Mouse (Mus musculus): ENCODE measurements around the gene Adap2.
A peak's percentile ranks its signal among the peaks of the same experiment; 100 is the strongest.
"Not testable (repeated sequence)": the region's sequence is repeated elsewhere in the genome, so short reads cannot be mapped to it uniquely, and the experiment has no call there.

The Adap2 gene

GRCm38 (mm10) chr11:80153857-80154495 is at the start of gene Adap2:
Gene Adap2, plus strand, starts transcription at chr11:80154105.
- DNase-seq, result peak; percentile 94

GRCm38 (mm10) chr11:80104407-80104806 is 49.5 kb upstream of the Adap2 start:
- DNase-seq, result no peak

GRCm38 (mm10) chr11:80116411-80116810 is 37.5 kb upstream of the Adap2 start:
- no peak for DNase-seq

GRCm38 (mm10) chr11:80132050-80132449 is 21.9 kb upstream of the Adap2 start:
- no peak for DNase-seq

GRCm38 (mm10) chr11:80134744-80135143 is 19.2 kb upstream of the Adap2 start:
- DNase-seq, result no peak

- DNase-seq, result no peak
Observed at GRCm38 (mm10) chr11:80135954-80136683, 17.8 kb upstream of the Adap2 start.

GRCm38 (mm10) chr11:80136786-80137185 is 17.1 kb upstream of the Adap2 start:
- no peak for DNase-seq

GRCm38 (mm10) chr11:80137773-80138172 is 16.1 kb upstream of the Adap2 start:
- no peak for DNase-seq

- DNase-seq, result peak; percentile 78 to 79
Observed at GRCm38 (mm10) chr11:80141825-80142521, 11.9 kb upstream of the Adap2 start, which contains the start of gene Tefm. Gene Tefm, minus strand, starts transcription at chr11:80142175.

GRCm38 (mm10) chr11:80142872-80143271 is 11.0 kb upstream of the Adap2 start:
- no peak for DNase-seq

- DNase-seq, result peak; percentile 68 to 75
Observed at GRCm38 (mm10) chr11:80145787-80146275, 8.1 kb upstream of the Adap2 start.

GRCm38 (mm10) chr11:80147748-80148147 is 6.2 kb upstream of the Adap2 start:
- no peak for DNase-seq

DNA sequence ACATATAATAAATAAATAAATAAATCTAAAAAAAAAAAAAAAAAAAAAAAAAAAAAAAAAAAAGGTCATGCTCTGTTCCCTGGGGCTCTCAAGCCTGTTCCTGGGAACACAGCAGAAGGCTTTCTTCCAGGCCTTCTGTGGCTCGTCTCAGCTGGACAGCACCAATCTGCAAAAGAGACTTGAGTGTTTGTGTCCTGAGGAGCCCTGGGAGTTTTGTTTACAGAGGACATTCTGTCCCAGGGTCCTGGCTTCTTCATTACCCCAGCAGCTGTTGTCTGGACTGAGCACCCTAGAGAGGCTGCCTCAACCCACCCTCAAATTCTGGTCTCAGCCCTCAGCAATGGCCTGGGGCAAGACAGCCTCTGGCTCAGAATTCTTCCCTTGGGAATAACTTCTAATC is 5.6 kb upstream of the Adap2 start:
- no peak for DNase-seq

GRCm38 (mm10) chr11:80148974-80149373 is 4.9 kb upstream of the Adap2 start:
- not testable (repeated sequence) for DNase-seq

GRCm38 (mm10) chr11:80149412-80150023 is 4.4 kb upstream of the Adap2 start:
- DNase-seq, result no peak

DNA sequence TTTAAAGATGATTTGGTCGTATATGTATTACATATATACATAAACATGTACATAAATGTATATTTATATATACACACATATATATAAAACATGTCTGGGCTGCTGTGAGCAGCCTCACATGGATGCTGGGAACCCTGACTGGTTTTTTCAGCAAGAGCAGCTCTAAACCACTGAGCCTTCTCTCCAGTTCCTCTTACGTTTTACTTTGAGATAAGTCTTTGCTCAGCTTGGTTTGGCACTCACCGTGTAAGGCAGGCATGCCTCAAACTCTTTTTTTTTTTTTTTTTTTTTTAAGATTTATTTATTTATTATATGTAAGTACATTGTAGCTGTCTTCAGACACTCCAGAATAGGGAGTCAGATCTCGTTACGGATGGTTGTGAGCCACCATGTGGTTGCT is 3.3 kb upstream of the Adap2 start:
- DNase-seq, result no peak

DNA sequence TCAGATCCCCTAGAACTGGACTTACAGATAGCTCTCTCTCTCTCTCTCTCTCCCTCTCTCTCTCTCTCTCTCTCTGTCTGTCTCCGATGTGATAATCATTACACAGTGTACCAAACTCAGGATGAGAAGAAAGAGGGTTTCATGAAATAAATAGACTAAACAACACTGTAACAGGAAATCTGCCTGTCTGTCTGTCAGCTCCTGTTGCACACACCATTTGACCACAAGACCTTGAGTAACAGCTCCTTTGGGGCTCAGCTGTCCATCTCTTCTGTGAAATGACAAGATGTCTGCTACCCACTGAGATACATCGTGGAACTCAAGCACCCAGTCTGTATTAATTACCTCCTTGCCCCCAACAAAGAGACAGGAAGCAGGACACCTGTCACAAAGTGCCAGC is 2.4 kb upstream of the Adap2 start:
- no peak for DNase-seq

GRCm38 (mm10) chr11:80152376-80152775 is 1.5 kb upstream of the Adap2 start:
- no peak for DNase-seq

DNA sequence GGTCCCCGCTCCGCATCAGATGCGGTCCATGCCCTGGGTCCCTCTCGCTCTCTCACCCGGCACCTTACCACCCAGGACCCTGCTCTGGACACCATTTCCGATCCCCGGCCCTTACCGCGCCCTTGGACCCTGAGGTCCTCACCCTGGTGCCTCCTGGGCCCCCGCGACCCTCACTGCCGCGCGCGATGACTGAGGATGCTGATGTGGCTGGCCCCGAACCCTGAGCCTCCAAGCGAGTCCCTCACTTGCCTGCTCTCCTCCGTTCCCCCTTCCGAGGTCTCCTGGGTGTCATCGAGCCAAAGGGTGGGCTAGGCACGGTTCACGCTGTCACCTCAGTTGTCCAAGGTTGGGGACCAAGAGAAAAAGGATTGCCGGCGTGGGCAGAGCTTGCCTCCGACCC is 596 bp downstream of the Adap2 start:
- DNase-seq, result no peak

DNA sequence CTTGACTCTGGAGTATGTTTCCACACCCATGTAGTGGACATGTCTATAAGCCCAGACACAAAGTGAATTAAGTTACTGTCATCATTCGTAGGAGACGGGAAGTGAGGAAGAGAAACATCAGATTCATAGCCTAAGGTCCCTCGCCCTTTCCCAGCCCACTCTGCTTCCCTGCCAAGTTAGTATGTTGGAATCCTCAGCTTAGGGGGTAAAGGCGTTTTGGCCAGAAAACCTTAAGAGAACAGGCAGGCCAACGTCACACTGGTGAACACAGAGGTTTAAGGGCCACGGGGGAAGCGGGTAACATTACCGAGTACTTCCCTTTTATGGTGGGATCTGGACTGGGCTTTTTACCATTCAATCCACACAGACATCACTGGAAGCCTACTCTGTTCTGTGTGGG is 1.6 kb downstream of the Adap2 start:
- no peak for DNase-seq

DNA sequence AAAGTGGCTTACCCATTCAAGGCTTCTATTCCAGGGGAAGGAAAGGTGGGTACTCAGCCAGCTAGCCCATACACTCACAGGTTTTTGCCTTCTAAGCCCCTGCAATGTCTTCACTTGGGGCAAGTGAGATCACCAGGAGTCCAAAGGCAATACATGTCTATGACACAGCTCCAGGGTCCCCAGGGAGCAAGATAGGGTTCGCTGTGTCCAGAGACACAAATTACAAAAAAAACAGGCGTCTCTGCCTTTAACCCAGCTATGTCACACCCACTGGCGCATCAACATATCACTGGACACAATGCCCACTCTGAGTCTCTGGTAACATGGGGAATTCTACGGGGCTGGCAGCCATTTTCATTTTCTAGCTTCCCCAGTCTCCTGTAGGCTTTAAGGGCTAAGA is 2.1 kb downstream of the Adap2 start:
- no peak for DNase-seq

DNA sequence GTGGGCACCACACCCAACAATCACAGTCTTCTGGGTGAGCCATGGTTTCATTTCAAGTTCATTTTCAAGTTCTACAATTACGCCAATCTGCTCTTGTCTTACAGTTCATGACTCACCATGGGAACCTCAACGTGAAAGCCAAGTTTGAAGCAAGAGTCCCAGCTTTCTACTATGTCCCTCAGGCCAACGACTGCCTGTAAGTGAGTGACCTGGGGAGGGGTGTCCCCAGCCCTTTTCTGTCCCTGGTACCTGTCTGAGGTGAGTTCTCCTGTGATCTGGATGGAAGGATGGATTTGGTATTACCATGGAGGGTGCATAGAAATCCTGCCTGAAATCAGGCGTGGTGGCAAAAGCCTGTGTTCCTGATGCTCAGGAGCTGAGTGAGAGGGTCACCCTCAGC is 2.9 kb downstream of the Adap2 start:
- DNase-seq, result no peak

DNA sequence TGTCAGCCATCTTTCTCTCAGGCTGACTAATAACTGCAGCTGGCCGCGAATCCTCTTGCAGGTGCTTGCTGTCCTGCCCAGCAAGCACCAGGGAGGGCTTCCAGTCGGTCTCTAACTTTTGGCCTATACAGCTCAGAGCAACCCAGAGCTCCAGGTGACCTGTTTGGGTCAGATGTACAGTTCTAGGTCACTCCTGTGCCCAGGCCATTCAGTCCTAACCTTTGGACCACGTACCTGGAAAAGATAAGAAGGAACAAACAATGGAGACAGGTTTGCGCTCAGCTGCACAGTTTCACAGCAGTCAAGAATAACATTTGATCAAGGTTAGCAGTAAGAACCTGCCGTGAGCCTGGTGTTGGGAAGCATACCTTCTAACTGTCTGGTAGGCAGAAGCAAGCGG is 5.1 kb downstream of the Adap2 start:
- DNase-seq, result no peak

Data from B cell, adult 2 months (primary cell).